Mouse (Mus musculus) liver, adult 2 months (tissue): ENCODE results near the gene Zfp451.
"Not testable (repeated sequence)": the region's sequence is repeated elsewhere in the genome, so short reads cannot be mapped to it uniquely, and the experiment has no call there.

Source experiments
- CTCF ChIP-seq: fragments of 200-500 bp; IDR thresholded peaks from 2 replicates; pipeline ENCODE4 v1.5.1; 2011; ENCODE audit warnings: low read depth, low read length, control low read depth
- POLR2A ChIP-seq: fragments of 200-500 bp; IDR thresholded peaks from 2 replicates; pipeline ENCODE4 v1.6.1; 2011; ENCODE audit warnings: low read length, control low read depth; ENCODE audit not compliant: insufficient read depth; ENCODE audit errors: extremely low read depth

DNA sequence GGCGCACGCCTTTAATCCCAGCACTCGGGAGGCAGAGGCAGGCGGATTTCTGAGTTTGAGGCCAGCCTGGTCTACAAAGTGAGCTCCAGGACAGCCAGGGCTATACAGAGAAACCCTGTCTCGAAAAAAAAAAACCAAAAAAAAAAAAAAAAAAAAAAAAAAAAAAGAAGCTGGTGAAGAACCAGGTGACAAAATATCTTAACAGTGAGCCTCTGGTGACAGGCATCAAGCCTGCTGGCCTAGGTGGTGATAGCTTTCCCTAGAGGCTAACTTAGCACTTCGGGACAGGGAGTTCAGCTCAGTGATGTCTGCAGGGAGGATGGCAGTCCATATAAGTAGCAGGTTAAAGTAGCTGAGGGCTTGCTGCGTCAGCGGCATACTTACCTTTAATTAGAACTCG, 69.6 kb downstream of the Zfp451 start:
- not testable (repeated sequence) for TF ChIP-seq CTCF, POLR2A
